Mouse (Mus musculus) adrenal gland, postnatal 4 days (tissue): ENCODE measurements around the gene Slc35f2. TPM values are rescaled to one million over a fixed set of nuclear protein-coding genes. Genes with fewer than 3 reads are reported as not detected.

Experiments used
- DNase-seq, 2 experiments: peaks; one replicate each; pipeline ENCODE4 v3.0.0; 2021 to 2022; ENCODE audit warnings: low spot score in 2 of 2, mixed read lengths in 2 of 2
- total RNA-seq, 2 experiments: library from RNA; stranded (reverse); gene quantifications; 2 replicates each; pipeline ENCODE4 v1.2.3; 2021

Slc35f2 gene
- total RNA-seq, 2 experiments from 2014 or later: 1.6 to 5.5 TPM

DNA sequence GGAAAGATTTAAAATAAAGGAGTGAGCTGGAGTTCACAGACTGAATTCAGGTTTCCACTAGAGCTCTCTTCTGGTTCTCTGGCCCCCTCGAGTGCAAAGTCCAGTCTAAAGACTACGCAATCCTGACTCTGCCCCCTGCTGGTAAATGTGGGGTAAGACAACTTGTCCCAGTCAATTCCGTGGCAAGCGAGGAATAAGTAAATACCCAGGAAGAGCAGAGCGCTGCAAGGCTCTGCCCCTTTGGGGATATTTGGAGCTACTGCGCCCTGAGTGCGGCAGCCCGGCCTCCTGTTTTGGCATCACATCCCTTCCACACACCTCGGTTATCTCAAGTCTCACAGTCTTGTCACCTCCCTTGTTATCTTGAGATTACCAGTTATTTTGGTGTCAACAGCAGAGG lies 54.0 kb downstream of the Slc35f2 start:
- no peak for DNase-seq

DNA sequence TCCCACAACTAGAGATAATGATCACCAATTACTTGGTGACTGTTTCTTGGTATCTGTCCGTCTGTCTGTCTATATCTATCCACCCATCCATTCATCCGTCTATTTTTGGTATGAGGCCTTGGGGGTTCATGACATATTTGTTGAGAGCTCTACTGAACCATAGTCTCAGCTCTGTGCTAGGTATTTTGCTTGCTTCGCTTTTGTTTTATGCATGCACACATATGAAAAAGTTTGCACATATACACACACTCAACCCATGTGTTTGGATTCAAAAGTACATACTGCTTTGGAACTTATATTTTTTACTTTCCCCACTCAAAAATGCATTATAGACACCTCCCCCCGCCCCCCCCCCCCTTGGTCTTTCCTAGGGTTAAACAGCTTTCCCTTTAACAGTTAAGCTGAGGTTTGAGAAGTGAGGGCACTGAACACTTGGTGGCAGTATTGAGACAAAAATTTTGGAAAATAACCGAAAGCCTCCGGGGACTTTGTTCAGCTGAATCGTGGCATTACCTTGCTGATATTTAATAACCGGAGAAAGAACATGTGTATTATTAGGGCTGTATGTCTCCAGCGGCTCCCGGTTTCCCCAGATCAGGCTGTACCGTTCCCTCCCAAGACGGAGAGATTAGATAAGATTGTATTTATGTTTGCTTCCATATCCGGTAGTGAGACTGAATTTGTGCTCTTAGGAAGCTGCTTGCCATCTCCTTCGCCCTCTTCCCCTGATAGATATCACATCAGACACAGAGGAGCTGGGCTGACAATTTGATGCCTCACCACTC lies 57.9 kb downstream of the Slc35f2 start:
- peak in 1 of 2 experiments; percentile 10 for DNase-seq

GRCm38 (mm10) chr9:53829866-53830209 lies 58.5 kb downstream of the Slc35f2 start:
- DNase-seq: no peak

GRCm38 (mm10) chr9:53835039-53835438 lies 63.7 kb downstream of the Slc35f2 start:
- no peak for DNase-seq

DNA sequence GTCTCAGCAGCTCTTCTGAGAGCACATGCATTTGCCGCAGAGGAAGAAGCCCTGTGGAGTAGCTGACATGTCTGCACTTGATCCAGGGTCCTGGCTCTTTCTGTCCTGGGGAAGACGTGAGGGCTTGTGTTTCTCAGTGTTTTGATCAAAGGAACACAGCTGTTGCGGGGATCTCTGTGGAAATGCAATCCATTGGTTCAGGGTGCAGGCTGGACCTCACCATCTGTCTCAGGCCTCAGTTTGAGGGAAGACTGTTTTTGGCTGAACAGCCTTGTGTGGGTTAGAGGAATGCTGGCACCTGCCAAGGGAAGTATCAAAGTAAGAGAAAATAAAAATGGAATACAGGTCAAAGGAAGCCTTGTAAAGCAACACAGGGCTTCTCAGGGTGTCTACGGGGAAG lies 64.6 kb downstream of the Slc35f2 start:
- DNase-seq: no peak

DNA sequence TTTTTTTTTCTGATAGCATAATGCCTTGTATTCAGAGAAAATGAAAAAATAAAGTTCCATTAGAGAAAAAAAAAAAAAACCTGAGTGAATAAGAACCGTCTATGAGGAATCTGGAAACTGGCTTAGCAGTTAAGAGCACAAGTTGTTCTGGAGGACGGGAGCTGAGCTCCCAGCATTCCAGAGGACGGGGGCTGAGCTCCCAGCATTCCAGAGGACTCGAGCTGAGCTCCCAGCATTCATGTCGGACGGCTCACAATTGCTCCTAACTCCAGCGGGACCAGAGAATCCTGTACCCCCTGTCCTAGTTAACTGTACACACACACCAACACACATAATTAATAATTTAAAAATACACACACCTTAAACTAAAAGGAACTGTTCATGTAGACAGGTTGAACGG lies 67.5 kb downstream of the Slc35f2 start:
- DNase-seq: no peak

DNA sequence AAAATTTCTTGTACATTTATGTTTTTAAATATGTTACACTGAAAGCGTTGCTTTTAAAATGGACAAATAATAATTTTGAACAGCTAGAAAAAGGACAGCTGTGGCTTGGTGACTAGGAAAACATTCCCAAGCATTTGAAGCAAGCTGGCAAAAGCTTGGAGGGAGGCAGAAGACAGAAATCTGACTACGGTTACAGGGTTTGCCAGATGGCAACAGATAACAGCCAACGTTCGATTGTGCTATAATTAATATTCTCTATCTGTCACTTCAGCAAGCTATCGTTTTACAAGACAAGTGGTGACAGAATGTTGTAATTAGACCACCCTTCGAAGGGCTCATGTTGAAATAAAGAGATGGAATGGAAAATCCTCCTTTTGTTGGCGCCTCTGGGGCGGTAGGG lies 77.2 kb downstream of the Slc35f2 start:
- DNase-seq: no peak

DNA sequence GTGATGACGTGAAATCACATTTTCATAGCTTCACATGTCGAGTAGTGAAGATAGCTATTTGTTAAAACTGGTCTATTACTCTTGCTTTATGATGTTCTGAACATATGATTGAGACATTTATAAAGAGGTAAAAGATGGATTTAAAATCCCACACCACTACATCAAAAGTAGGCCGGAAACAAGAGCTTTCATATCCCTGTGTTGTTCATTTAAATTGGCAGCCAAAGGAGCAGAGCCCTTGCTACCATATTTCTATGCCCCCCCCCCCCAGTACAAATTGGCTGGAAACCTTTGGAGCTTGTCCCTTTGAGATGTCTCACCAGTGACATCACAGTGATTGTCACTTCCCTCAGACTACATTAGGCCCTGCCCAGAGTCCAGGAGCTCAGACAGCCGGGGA lies 78.5 kb downstream of the Slc35f2 start, which contains the start of gene Sln:
Sln (plus strand) TSS at position 301 of the 400 bp plus-strand sequence.
- DNase-seq: no peak

DNA sequence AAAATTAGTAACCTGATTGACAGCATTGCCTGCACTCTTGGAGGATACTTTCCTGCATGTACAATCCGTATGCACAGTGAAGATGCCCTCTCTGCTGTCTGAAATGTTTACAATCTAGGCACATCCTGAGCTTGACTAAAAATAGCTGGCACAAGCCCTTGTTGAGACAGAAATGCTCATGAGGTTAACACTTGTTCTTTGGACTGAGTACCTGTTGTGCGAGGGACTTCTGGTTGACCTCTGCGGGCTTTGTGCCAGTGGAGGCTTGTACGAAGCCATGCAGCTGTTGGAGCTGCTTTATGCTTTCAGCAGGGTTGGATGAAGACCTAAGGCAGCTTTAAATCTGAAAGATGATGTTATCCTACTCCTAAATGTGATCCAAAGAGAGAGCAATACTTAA lies 80.8 kb downstream of the Slc35f2 start:
- DNase-seq: no peak

DNA sequence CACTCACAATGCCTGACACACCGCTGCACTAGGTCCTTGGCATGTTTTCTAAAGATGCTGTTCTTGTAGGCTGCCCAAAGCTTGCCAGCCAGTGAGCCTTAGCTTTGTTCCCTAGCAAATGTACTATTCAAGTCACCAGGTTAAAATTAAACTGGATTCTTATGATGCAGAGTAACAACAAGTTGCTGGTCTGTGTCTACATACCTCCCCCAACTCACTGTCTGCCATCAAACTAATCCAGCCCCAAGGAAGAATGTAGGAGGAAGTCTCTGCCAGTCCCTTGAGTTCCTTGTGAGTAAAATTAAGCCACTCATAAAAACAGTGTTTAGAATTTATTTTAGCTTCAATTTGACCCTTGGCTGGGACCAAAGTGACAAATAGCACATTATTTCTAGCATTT lies 82.3 kb downstream of the Slc35f2 start:
- DNase-seq: no peak

GRCm38 (mm10) chr9:53854525-53854924 lies 83.2 kb downstream of the Slc35f2 start:
- DNase-seq: no peak

GRCm38 (mm10) chr9:53857864-53858263 lies 86.5 kb downstream of the Slc35f2 start:
- DNase-seq: no peak

Other genes starting within 250 kb of the Slc35f2 start
- 10 to 100 TPM; 17.4 to 20.9 TPM for gene Atm, start 234.8 kb upstream of the Slc35f2 start, total RNA-seq
- gene Npat, start 234.5 kb upstream of the Slc35f2 start, total RNA-seq: 10 to 100 TPM; 21.3 to 24.4 TPM
- 100 to 1,000 TPM; 148 to 192 TPM for gene Acat1, start 161.2 kb upstream of the Slc35f2 start, total RNA-seq
- gene Cul5, start 101.5 kb upstream of the Slc35f2 start, total RNA-seq: 10 to 100 TPM; 39.2 to 40.6 TPM
- 1 to 10 TPM in 1 of 2 experiments, under 1 TPM in 1; 0.90 to 1.0 TPM for gene Rab39, start 65.3 kb upstream of the Slc35f2 start, total RNA-seq
- 1 to 10 TPM; 5.4 to 5.5 TPM for gene Sln, start 78.6 kb downstream of the Slc35f2 start, total RNA-seq
- 1 to 10 TPM; 4.0 to 5.4 TPM for gene Elmod1, start 203.8 kb downstream of the Slc35f2 start, total RNA-seq